Mouse (Mus musculus) CD8-positive naive resting alpha-beta T cell, adult 2 months (primary cell): ENCODE data around the gene Slc30a1.
A peak's percentile ranks its signal among the peaks of the same experiment; 100 is the strongest.

ENCODE experiments used
- DNase-seq, 2 experiments: peaks; one replicate each; pipeline ENCODE4 v3.0.0; 2022; ENCODE audit warnings: low read depth in 2 of 2, low spot score in 2 of 2

Gene Slc30a1

GRCm38 (mm10) chr1:191894857-191895256, 11.7 kb upstream of the Slc30a1 start:
- DNase-seq = no peak

- no peak for DNase-seq
Measured at GRCm38 (mm10) chr1:191896806-191897552, 9.6 kb upstream of the Slc30a1 start.

GRCm38 (mm10) chr1:191905637-191906533, 682 bp upstream of the Slc30a1 start:
- DNase-seq = peak in 1 of 2 experiments; percentile 9

- peak; percentile 80 to 82 for DNase-seq
Measured at GRCm38 (mm10) chr1:191907431-191907810, 854 bp downstream of the Slc30a1 start.

- DNase-seq = no peak
Measured at GRCm38 (mm10) chr1:191908906-191909305, 2.3 kb downstream of the Slc30a1 start.

- DNase-seq = no peak
Measured at GRCm38 (mm10) chr1:191909316-191909715, 2.7 kb downstream of the Slc30a1 start.

- no peak for DNase-seq
Measured at GRCm38 (mm10) chr1:191910646-191911045, 4.1 kb downstream of the Slc30a1 start.

GRCm38 (mm10) chr1:191911067-191911668, 4.6 kb downstream of the Slc30a1 start:
- no peak for DNase-seq

- no peak for DNase-seq
Measured at GRCm38 (mm10) chr1:191914647-191915046, 8.1 kb downstream of the Slc30a1 start.

GRCm38 (mm10) chr1:191915586-191915985, 9.0 kb downstream of the Slc30a1 start:
- no peak for DNase-seq

- DNase-seq = no peak
Measured at GRCm38 (mm10) chr1:191916876-191917275, 10.3 kb downstream of the Slc30a1 start.

GRCm38 (mm10) chr1:191919336-191919735, 12.8 kb downstream of the Slc30a1 start:
- DNase-seq = no peak

GRCm38 (mm10) chr1:191921701-191922100, 15.1 kb downstream of the Slc30a1 start:
- DNase-seq = no peak

GRCm38 (mm10) chr1:191925496-191925895, 18.9 kb downstream of the Slc30a1 start:
- DNase-seq = no peak

GRCm38 (mm10) chr1:191926681-191927080, 20.1 kb downstream of the Slc30a1 start:
- DNase-seq = no peak

GRCm38 (mm10) chr1:191928345-191928744, 21.8 kb downstream of the Slc30a1 start:
- DNase-seq = no peak

- no peak for DNase-seq
Measured at GRCm38 (mm10) chr1:191929065-191929464, 22.5 kb downstream of the Slc30a1 start.

- DNase-seq = no peak
Measured at GRCm38 (mm10) chr1:191929897-191930524, 23.4 kb downstream of the Slc30a1 start.

- no peak for DNase-seq
Measured at GRCm38 (mm10) chr1:191930525-191931105, 24.0 kb downstream of the Slc30a1 start.

GRCm38 (mm10) chr1:191932286-191932985, 25.9 kb downstream of the Slc30a1 start:
- DNase-seq = no peak
